Comparison of ENCODE assay signal across 8 mouse cellular contexts in the genomic region with DNA sequence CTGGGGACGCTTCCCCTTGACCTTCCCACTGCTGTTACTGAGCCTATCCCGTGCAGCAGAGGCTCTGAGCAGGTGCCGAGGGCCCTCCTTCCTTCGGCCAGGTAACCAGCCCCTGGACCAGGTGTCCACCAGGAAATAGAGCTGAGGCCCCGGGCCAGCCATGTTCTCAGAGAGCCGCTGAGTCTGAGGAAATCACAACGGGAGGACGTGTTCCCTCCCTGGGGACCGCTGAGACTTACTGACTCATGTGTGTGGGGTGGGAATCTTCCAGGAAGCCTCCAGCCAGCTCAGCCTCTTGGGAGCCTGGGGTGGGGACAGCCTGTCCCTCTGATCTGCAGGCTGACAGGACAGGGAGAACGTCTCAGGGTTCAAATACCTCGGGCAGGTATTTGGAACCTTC. TPM values are rescaled to one million over a fixed set of nuclear protein-coding genes. Genes with fewer than 3 reads are reported as not detected.
DNase-seq lines count a peak whose midpoint lies in the region; ATAC-seq and TF ChIP-seq lines count a peak whose summit lies in the region.

No protein-coding gene starts in this region.

- H3K36me3 ChIP-seq in E14TG2a.4 (ENCODE audit: insufficient read depth, low read length): no peaks in the 10 kb centered on the region
- H3K36me3 ChIP-seq in embryonic facial prominence, embryonic 10.5 days (replicated peaks): no peaks in the 10 kb centered on the region
- H3K36me3 ChIP-seq in limb, embryonic 11.5 days (ENCODE audit: control insufficient read depth, insufficient read depth, low read length): no peaks in the 10 kb centered on the region

- H3K9ac ChIP-seq in limb, embryonic 11.5 days (ENCODE audit: low read length): no peak overlapping the region

- intact Hi-C loops in heart, postnatal 10 days (cut with DNase I): no loop called here
- intact Hi-C loops in left cerebral cortex, postnatal 4 days (cut with DNase I): no loop called here

- H3K9me3 ChIP-seq in E14TG2a.4 (ENCODE audit: low read length): no peaks in the 10 kb centered on the region
- H3K9me3 ChIP-seq in embryonic facial prominence, embryonic 10.5 days: no peaks in the 10 kb centered on the region
- no peaks in the 10 kb centered on the region for H3K9me3 ChIP-seq in limb, embryonic 11.5 days (ENCODE audit: control insufficient read depth, low read length)

- peak overlapping the region; percentile 51 for H3K4me3 ChIP-seq in E14TG2a.4 (replicated peaks; ENCODE audit: low read length)
- peak overlapping the region; percentile 52 for H3K4me3 ChIP-seq in embryonic facial prominence, embryonic 10.5 days
- H3K4me3 ChIP-seq in limb, embryonic 11.5 days (ENCODE audit: low read depth, low read length): no peak overlapping the region

- ATAC-seq in limb, embryonic 11.5 days (ENCODE audit: insufficient number of reproducible peaks, low FRiP score, low TSS enrichment, low read depth): no peak

- peak overlapping the region; percentile 81 for H3K27ac ChIP-seq in embryonic facial prominence, embryonic 10.5 days (replicated peaks)
- 0 out of 2 replicates have a peak overlapping the region, but pooled peaks have one; percentile 12 for H3K27ac ChIP-seq in limb, embryonic 11.5 days (replicated peaks; ENCODE audit: low read depth, low read length)

- H3K4me1 ChIP-seq in E14TG2a.4 (replicated peaks; ENCODE audit: low read depth, low read length): peaks cover 18% of the 10 kb centered on the region
- H3K4me1 ChIP-seq in embryonic facial prominence, embryonic 10.5 days: peaks cover 56% of the 10 kb centered on the region
- H3K4me1 ChIP-seq in limb, embryonic 11.5 days (ENCODE audit: control insufficient read depth, insufficient read depth, low read length): peaks cover 29% of the 10 kb centered on the region

- H3K4me2 ChIP-seq in limb, embryonic 11.5 days (ENCODE audit: low read depth, severe bottlenecking): peak overlapping the region; percentile 62

- no peak for TF ChIP-seq CTCF in E14TG2a.4 (conservative IDR thresholded peaks at IDR 0.05; ENCODE audit: low read length)

- peak; percentile 20 for DNase-seq in embryonic facial prominence, embryonic 10.5 days (ENCODE audit: low spot score)
- peak; percentile 59 to 78 for DNase-seq in heart, postnatal 10 days
- no peak for DNase-seq in limb, embryonic 11.5 days (ENCODE audit: low spot score)
- DNase-seq in thymus, postnatal 4 days: no peak
- DNase-seq in cerebellum, adult 8-10 months: no peak
- DNase-seq in right cerebral cortex, postnatal 14 days: no peak
- no peak for DNase-seq in left cerebral cortex, postnatal 4 days

- WGBS in embryonic facial prominence, embryonic 10.5 days: 52% methylated on average over 11 of the region's 11 CpGs
- WGBS in limb, embryonic 11.5 days: 56% methylated on average over 11 of the region's 11 CpGs

- peaks cover 50% of the 10 kb centered on the region for H3K27me3 ChIP-seq in E14TG2a.4 (ENCODE audit: insufficient read depth, low read length)
- peaks cover 22% of the 10 kb centered on the region; the same call in 1 of the 2 replicates for H3K27me3 ChIP-seq in embryonic facial prominence, embryonic 10.5 days (replicated peaks; ENCODE audit: low read depth, poor library complexity, severe bottlenecking)
- no peaks in the 10 kb centered on the region for H3K27me3 ChIP-seq in limb, embryonic 11.5 days (ENCODE audit: control insufficient read depth, insufficient read depth, low read length)

RNA-seq across cellular contexts. Expression of gene Sept9, which starts 32.1 kb away (rescaled TPM):
- polyA plus RNA-seq in embryonic facial prominence, embryonic 10.5 days (2016; fragmentation: Nextera tagmentation; extraction: Ambion mirVana): 255 TPM in 2 replicates
- 10 to 100 TPM; 70.0 to 71.1 TPM for total RNA-seq in heart, postnatal 10 days (2021)
- polyA plus RNA-seq in limb, embryonic 11.5 days (2014; fragmentation: Nextera tagmentation; extraction: Ambion mirVana): 208 and 226 TPM in 2 replicates
- 100 to 1,000 TPM in 1 of 2 experiments, 10 to 100 TPM in 1; 94.9 to 103 TPM for total RNA-seq in left cerebral cortex, postnatal 4 days (2021)

Comparison
In these comparisons a context has a peak if more than half of its experiments do, and no peak if none do; other contexts are left out.
1. DNase-seq: peak in embryonic facial prominence, embryonic 10.5 days (single experiment) and heart, postnatal 10 days (2 of 2); none in limb, embryonic 11.5 days (single experiment), thymus, postnatal 4 days (single experiment), cerebellum, adult 8-10 months (single experiment), right cerebral cortex, postnatal 14 days (single experiment) and left cerebral cortex, postnatal 4 days (single experiment).